In the genomic region with DNA sequence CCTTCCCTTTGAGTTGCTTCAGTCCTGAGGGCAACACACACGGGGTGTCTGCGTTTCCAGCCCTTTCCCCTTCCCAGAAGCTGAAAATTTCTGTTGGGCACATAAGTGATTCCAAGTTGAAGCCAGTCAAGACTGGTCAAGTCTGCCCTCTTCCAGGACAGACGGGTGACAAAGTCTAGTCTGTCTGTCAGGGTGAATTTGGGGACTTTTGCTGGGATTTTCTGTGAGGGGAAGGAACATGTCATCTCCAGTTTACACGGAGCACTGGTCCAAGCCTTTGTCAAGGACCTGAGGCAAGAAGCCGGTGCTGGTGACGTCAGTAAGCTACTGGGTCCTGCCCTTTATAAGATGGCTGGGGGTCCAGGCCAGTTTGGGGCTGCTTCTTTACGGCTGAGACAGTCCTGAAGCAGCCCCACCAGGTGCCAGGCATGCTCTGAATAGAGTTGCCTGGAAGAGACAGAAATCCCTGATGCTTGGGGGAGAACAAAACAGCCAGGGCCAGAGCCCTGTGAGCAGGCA, we compare ENCODE assay signal across 18 mouse cellular contexts. TPM values are rescaled to one million over a fixed set of nuclear protein-coding genes. Genes with fewer than 3 reads are reported as not detected.
A peak's percentile ranks its signal among the peaks of the same experiment; 100 is the strongest.
DNase-seq lines count a peak whose midpoint lies in the region; ATAC-seq and TF ChIP-seq lines count a peak whose summit lies in the region.
"Had no signal": no experiment of that assay in that cellular context is flagged by ENCODE, and none has a peak within 500 bp of the region (broad histone marks: within the 10 kb centered on the region; RNA-seq: fewer than 3 reads in every experiment).

No protein-coding gene starts in this region.

- peak overlapping the region; percentile 68 for H3K4me2 ChIP-seq in liver, embryonic 16.5 days (ENCODE audit: low read depth, low read length)
- H3K4me2 ChIP-seq: hindbrain, embryonic 14.5 days; stomach, embryonic 15.5 days had no signal

- no peaks in the 10 kb centered on the region for H3K79me2 ChIP-seq in heart, adult 2 months (replicated peaks; ENCODE audit: control insufficient read depth, insufficient read depth, low read length)

- intact Hi-C loops in heart, adult 2 months (cut with DNase I), result no loop called here

- 83% methylated on average over 7 of the region's 7 CpGs for WGBS in heart, adult 2 months
- 75% methylated on average over 7 of the region's 7 CpGs for WGBS in bone marrow, adult 2 months
- WGBS in liver, embryonic 16.5 days (ENCODE audit: insufficient replicate concordance), result 46% methylated on average over 7 of the region's 7 CpGs

- H3K9me3 ChIP-seq in liver, embryonic 16.5 days (replicated peaks; ENCODE audit: control insufficient read depth, low read length), result no peaks in the 10 kb centered on the region
- H3K9me3 ChIP-seq: stomach, embryonic 15.5 days had no signal

- no peaks in the 10 kb centered on the region for H3K27me3 ChIP-seq in heart, adult 2 months (ENCODE audit: control insufficient read depth, insufficient read depth, low read length)
- no peaks in the 10 kb centered on the region for H3K27me3 ChIP-seq in liver, embryonic 16.5 days (ENCODE audit: control insufficient read depth, insufficient read depth, low read depth, low read length)
- H3K27me3 ChIP-seq: stomach, embryonic 15.5 days had no signal

- H3K4me1 ChIP-seq in heart, adult 2 months (ENCODE audit: control insufficient read depth, insufficient read depth, low read length), result no peaks in the 10 kb centered on the region
- H3K4me1 ChIP-seq in bone marrow, adult 2 months (ENCODE audit: control insufficient read depth, insufficient read depth, low read length), result peaks cover 3% of the 10 kb centered on the region; the same call in 1 of the 2 replicates
- peaks cover 67% of the 10 kb centered on the region for H3K4me1 ChIP-seq in liver, embryonic 16.5 days (ENCODE audit: control insufficient read depth, low read depth, low read length)
- H3K4me1 ChIP-seq: stomach, embryonic 15.5 days had no signal

- no peak overlapping the region for H3K4me3 ChIP-seq in heart, adult 2 months
- no peak overlapping the region for H3K4me3 ChIP-seq in bone marrow, adult 2 months (replicated peaks; ENCODE audit: control insufficient read depth, low read depth, low read length)
- H3K4me3 ChIP-seq in liver, embryonic 16.5 days (ENCODE audit: low read depth, low read length), result peak overlapping the region; percentile 45
- H3K4me3 ChIP-seq: stomach, embryonic 15.5 days had no signal

- no peak for TF ChIP-seq POLR2A in heart, adult 2 months (IDR thresholded peaks at IDR 0.05; ENCODE audit: insufficient read depth, low read depth, low read length)
- no peak for TF ChIP-seq POLR2A in bone marrow, adult 2 months (IDR thresholded peaks at IDR 0.05; ENCODE audit: borderline replicate concordance, control insufficient read depth, low read depth, low read length)

- DNase-seq in heart, adult 11 months, result peak; percentile 73
- no peak for DNase-seq in heart, adult 2 months
- peak; percentile 7 for DNase-seq in ovary, adult 18-20 months (ENCODE audit: low spot score)
- DNase-seq in ovary, postnatal 10 days (ENCODE audit: low spot score), result no peak
- DNase-seq in kidney, adult 11 months, result no peak
- DNase-seq: gastrocnemius, postnatal 14 days; kidney, postnatal 10 days; layer of hippocampus, adult 9-11 months; lung, postnatal 36 days; midbrain, embryonic 14.5 days; right cerebral cortex, postnatal 4 days; thymus, postnatal 36 days had no signal

- TF ChIP-seq CTCF in heart, adult 2 months (IDR thresholded peaks at IDR 0.05), result no peak
- TF ChIP-seq CTCF in bone marrow, adult 2 months (IDR thresholded peaks at IDR 0.05; ENCODE audit: control insufficient read depth, insufficient read depth, low read length), result no peak

- H3K36me3 ChIP-seq in heart, adult 2 months (ENCODE audit: control insufficient read depth, insufficient read depth, low read length), result no peaks in the 10 kb centered on the region
- no peaks in the 10 kb centered on the region for H3K36me3 ChIP-seq in liver, embryonic 16.5 days (ENCODE audit: control insufficient read depth, insufficient read depth)
- H3K36me3 ChIP-seq: stomach, embryonic 15.5 days had no signal

- no peak overlapping the region for H3K9ac ChIP-seq in heart, adult 2 months (ENCODE audit: low read depth, low read length)
- H3K9ac ChIP-seq in liver, embryonic 16.5 days (ENCODE audit: low read depth, low read length), result peak overlapping the region; percentile 58
- H3K9ac ChIP-seq: hindbrain, embryonic 14.5 days; stomach, embryonic 15.5 days had no signal

- H3K27ac ChIP-seq in heart, adult 2 months, result no peak overlapping the region
- H3K27ac ChIP-seq in bone marrow, adult 2 months (ENCODE audit: control insufficient read depth, insufficient read depth, low read depth, low read length, poor library complexity), result peak overlapping the region; percentile 87
- peak overlapping the region; percentile 98 for H3K27ac ChIP-seq in liver, embryonic 16.5 days (ENCODE audit: low read length)
- H3K27ac ChIP-seq: hindbrain, embryonic 14.5 days; stomach, embryonic 15.5 days had no signal

- ATAC-seq in liver, embryonic 16.5 days (ENCODE audit: low read depth), result no peak
- ATAC-seq in cerebellum, adult (ENCODE audit: insufficient number of reproducible peaks, low FRiP score, low TSS enrichment), result no peak
- ATAC-seq: intestine, postnatal 0 days had no signal

- no peak for TF ChIP-seq EP300 in heart, adult 2 months (IDR thresholded peaks at IDR 0.05; ENCODE audit: insufficient read depth, low read depth, low read length)

RNA-seq across cellular contexts. Expression of gene Slc20a1, which starts 28.5 kb away (rescaled TPM):
- 10 to 100 TPM; 10.1 to 15.9 TPM for total RNA-seq in heart, adult 2 months (2021)
- polyA plus RNA-seq in heart, adult 2 months (2012; rRNA removed), result 14.7 and 24.7 TPM in 2 replicates
- polyA plus RNA-seq in bone marrow, adult 2 months (2011; ENCODE audit: insufficient read depth, insufficient read length, low replicate concordance, missing spikeins), result 84.8 and 139 TPM in 2 replicates
- 39.4 and 39.6 TPM in 2 replicates for polyA plus RNA-seq in liver, embryonic 16.5 days (2015; fragmentation: Nextera tagmentation; extraction: Ambion mirVana)

Comparison
In these comparisons a context has a peak if more than half of its experiments do, and no peak if none do; other contexts are left out.
1. DNase-seq: peak in heart, adult 11 months (single experiment) and ovary, adult 18-20 months (single experiment); none in heart, adult 2 months (0 of 2), ovary, postnatal 10 days (single experiment) and kidney, adult 11 months (single experiment).